Mouse (Mus musculus) small intestine, adult 10 weeks (tissue): ENCODE measurements around the gene Asb15. TPM values are rescaled to one million over a fixed set of nuclear protein-coding genes. Genes with fewer than 3 reads are reported as not detected.

Experiments used
- polyA plus RNA-seq: library from polyadenylated mRNA; stranded (reverse); fragments of 350-450 nt; fragmentation: Illumina TruSeq; extraction: RNeasy Lipid Tissue Mini Kit (QIAGEN cat#74804); gene quantifications from one replicate; pipeline ENCODE4 v1.2.3, GENCODE M21; 2014; ENCODE audit warnings: low replicate concordance

Gene Asb15
- not detected for polyA plus RNA-seq

DNA sequence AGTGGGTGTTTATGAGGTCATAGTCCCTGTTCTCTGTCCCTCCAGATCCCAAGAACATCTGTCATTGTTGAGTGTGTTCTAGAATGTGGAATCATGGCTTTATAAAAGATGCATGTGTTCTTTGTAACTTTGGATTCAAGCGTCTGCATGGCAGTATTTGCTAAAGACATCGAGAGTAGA, at the start of gene Asb15:
Gene Asb15 (plus strand): TSS at position 81 of the 180 bp plus-strand sequence.

DNA sequence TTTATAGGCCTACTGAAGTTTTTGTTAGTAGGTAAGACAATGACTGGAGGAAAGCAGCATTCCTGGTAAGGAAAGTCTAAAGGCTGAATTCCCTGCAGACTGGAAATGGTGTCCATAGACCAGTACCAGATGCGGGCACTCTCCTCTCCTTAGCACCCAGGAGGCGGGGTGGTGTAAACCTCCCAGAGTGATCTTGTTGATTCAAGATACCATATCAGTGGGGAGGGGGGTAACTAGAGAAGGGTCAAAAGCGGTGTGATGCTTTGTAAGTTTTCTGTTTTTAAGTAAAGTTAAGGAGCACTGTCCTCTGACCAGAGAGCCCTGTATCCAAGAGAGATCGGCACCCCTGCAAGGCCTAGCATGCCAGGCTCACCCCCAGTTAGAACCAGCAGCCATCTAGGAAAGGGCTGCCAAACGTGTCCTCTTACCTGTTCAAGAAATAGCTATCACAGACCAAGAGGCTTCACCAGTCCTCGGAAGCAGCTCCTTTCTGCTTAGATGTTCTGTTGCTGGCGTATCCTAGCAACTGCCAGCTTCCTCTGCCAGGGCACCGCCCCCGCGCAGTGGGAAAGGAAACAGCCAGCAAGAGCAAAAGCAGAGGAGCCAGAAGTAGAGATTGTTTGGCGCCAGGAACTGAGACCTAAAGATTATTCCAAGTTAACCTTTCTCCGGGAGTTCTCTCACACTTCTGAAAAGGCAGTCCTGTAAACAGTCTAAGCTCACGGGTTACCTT, 13.2 kb upstream of the Asb15 start, which contains the start of gene Iqub:
Gene Iqub (minus strand): TSS at position 516 of the 733 bp plus-strand sequence.

DNA sequence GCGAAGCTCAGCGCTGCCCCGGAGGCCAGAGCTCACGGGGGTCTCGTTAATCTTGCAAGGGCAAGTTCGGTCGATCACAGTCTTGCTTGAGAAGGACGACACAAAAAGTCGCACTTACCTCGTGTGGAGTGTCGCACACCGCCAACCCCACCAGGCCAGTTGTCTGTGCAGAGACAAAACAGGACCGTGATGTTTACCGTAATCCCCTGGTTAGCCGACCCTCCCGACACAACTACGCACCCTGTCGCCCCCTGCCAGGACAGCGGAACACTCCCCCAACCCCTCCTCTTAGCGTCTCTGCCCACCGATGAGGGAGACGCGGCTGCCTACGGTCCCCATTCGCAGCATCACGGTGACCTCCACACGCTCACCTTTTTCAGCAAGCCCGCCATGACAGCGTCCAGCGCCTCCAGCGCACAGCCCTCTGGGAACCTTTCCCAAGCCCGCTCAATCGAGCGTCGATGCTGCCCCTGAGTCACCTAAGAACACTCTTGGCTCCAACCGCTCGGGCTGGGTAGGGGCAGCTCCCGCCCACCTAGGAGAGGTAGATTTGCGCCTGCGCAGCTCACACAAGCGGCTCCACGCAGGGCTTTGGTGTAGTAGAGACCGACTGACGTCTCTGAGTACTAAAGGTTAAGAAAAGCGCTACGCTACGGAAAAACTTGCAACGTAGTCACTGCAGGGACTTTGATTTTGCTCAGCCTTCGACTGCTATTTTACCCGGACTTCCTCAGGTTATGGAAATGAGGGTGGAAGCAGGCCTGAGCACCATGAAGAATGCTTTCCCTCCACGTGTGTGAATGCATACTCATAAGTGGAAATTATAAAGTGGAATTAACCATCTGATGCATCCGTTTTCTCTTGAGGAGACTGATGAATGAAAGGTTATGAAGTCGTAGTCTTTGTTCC, 535 bp upstream of the Asb15 start, which contains the start of gene Ndufa5:
Gene Ndufa5 (minus strand): TSS at position 859 of the 909 bp plus-strand sequence.

DNA sequence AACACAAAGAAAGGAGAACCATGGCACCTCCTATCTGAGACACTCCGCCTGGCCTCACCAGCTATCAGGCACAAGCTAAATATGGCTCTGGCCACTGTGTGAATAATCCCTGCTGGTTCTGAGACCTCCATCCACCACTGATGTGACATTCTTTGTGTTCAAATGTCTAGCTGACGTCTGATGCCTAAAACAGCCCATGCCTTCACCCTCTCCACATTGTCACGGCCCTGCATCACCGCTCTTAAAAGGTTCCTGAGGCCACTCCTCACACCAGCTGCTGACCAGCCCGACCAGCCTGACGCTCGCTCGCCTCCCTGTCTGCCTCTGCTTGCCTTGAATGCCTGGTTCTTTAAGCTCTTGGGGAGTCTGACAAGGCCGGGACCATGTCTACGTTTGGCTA, 69.6 kb downstream of the Asb15 start, which contains the start of gene Lmod2:
Gene Lmod2 (plus strand): TSS at position 263 of the 400 bp plus-strand sequence.

Other genes starting within 250 kb of the Asb15 start
- 0.11 TPM for gene Iqub, start 13.1 kb upstream of the Asb15 start, polyA plus RNA-seq
- gene Ndufa5, start 131 bp upstream of the Asb15 start, polyA plus RNA-seq: 343 TPM
- not detected for gene Lmod2, start 69.6 kb downstream of the Asb15 start, polyA plus RNA-seq
- gene Wasl, start 136.9 kb downstream of the Asb15 start, polyA plus RNA-seq: 183 TPM
- gene Hyal6, start 205.1 kb downstream of the Asb15 start, polyA plus RNA-seq: not detected
- gene Hyal4, start 220.2 kb downstream of the Asb15 start, polyA plus RNA-seq: not detected